Mouse (Mus musculus) hindbrain, postnatal 0 days (tissue): Measurements from ENCODE around the gene Med21. TPM values are rescaled to one million over a fixed set of nuclear protein-coding genes. Genes with fewer than 3 reads are reported as not detected.

Experiments used
- ATAC-seq: fragments of 200-750 bp; cut with Nextera tagmentation; 2 replicates; pipeline ENCODE4 v1.8.0; 2017; ENCODE audit warnings: mild to moderate bottlenecking, moderate TSS enrichment, moderate library complexity
- DNase-seq: peaks from one replicate; pipeline ENCODE4 v3.0.0-alpha.2; 2015; ENCODE audit warnings: low spot score
- H3K27ac ChIP-seq: fragments of 300-500 bp; sonication (generic); 2 replicates; pipeline ENCODE4 v1.5.1; 2014; ENCODE audit warnings: mild to moderate bottlenecking
- H3K27me3 ChIP-seq: fragments of 300-500 bp; sonication (generic); 2 replicates; pipeline ENCODE4 v1.6.1; 2014; ENCODE audit warnings: low read length, mixed read lengths; ENCODE audit not compliant: insufficient read depth
- H3K36me3 ChIP-seq: fragments of 300-500 bp; sonication (generic); 2 replicates; pipeline ENCODE4 v1.6.1; 2014; ENCODE audit warnings: low read length, mixed read lengths; ENCODE audit not compliant: insufficient read depth
- H3K4me1 ChIP-seq: fragments of 300-500 bp; sonication (generic); 2 replicates; pipeline ENCODE4 v1.6.1; 2014; ENCODE audit warnings: antibody characterized with exemption, low read length, mixed read lengths; ENCODE audit not compliant: insufficient read depth
- H3K4me2 ChIP-seq: fragments of 300-500 bp; sonication (generic); 2 replicates; pipeline ENCODE4 v1.6.1; 2014; ENCODE audit warnings: low read depth, mild to moderate bottlenecking, low read length, moderate library complexity, mixed read lengths
- H3K4me3 ChIP-seq: fragments of 300-500 bp; sonication (generic); 2 replicates; pipeline ENCODE4 v1.5.1; 2014; ENCODE audit warnings: low read length
- H3K9ac ChIP-seq: fragments of 300-500 bp; sonication (generic); replicated peaks from 2 replicates; pipeline ENCODE4 v1.6.1; 2014; ENCODE audit warnings: mild to moderate bottlenecking, low read length, moderate library complexity, mixed read lengths
- H3K9me3 ChIP-seq: fragments of 300-500 bp; sonication (generic); 2 replicates; pipeline ENCODE4 v1.6.1; 2016; ENCODE audit warnings: low read length, mixed read lengths
- CTCF ChIP-seq: IDR thresholded peaks from 2 replicates; pipeline ENCODE4 v1.5.1; 2016; ENCODE audit warnings: antibody characterized with exemption, control low read depth, low read depth
- WGBS: fragments of 180-500 bp; shearing (Covaris S2); extraction: QIAGEN DNeasy Blood & Tissue Kit; methylation state at CpG from one replicate; pipeline ENCODE4 v1.1.7; 2014; 5-methylcytosine and 5-hydroxymethylcytosine counted together
- polyA plus RNA-seq: library from polyadenylated mRNA; unstranded; fragments of >200 nt; fragmentation: Nextera tagmentation; extraction: Ambion mirVana; gene quantifications from 2 replicates; pipeline ENCODE4 v1.2.1, GENCODE M21; 2015
- total RNA-seq: library from RNA; depleted of rRNA; stranded (reverse); fragments of >200 nt; gene quantifications from 2 replicates; pipeline ENCODE4 v1.2.3, GENCODE M21; 2014

Gene Med21
- total and polyA plus RNA-seq, 2 experiments from 2014 or later, result 42.3 to 112 TPM

DNA sequence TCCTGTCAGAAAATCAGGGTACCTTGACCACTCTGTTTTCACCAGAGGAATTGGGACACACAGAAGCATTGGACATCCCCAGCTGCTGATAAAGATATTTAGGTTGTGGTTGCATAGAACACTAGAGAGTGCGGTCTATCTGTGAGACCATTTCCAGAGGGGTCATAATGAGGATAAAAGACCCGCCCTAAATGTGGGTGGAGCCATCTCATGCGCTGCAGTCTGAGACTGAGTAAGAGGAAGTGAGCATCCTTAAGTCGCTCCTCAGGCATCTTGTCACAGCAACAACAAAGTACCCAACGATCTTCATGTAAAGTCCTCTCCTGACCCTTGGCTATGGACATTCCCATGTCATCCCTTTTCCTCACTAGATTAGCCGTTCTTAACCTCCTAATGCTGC is 24.5 kb downstream of the Med21 start:
- Histone ChIP-seq H3K9ac (no peak overlapping the region), H3K4me2 (no peak overlapping the region)

DNA sequence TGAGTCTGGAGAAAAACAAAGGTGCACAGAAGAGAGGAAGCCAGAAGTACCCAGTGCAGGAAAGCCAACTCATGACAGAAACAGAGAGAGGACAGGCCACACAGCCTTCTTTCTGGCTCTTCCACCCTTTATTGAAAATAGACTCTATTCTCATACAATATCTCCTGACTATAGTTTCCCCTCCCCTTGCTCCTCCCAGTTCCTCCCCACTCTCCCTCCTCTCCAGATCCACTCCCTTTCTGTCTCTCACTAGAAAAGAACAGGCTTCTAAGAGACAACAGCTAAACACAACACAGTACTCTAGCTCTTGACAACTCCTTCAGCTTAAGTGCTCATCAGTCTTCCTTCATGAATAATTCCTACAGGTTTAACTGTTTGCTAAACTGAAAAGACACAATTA is 26.3 kb downstream of the Med21 start:
- ATAC-seq (no peak), DNase-seq (no peak)
- H3K36me3 ChIP-seq, result no peaks in the 10 kb centered on the region
- no peak overlapping the region for H3K4me2 ChIP-seq
- no peak for TF ChIP-seq CTCF
- H3K4me1 ChIP-seq, result no peaks in the 10 kb centered on the region
- H3K4me3 ChIP-seq, result no peak overlapping the region
- H3K27me3 ChIP-seq, result no peaks in the 10 kb centered on the region
- 0 out of 2 replicates have a peak, but pooled peaks cover 3% of the 10 kb centered on the region for H3K9me3 ChIP-seq
- H3K27ac ChIP-seq, result no peak overlapping the region
- no peak overlapping the region for H3K9ac ChIP-seq

More for the DNA sequence above, 24.5 kb downstream of the Med21 start:
- no peak for DNase-seq
- Histone ChIP-seq H3K4me3 (no peak overlapping the region), H3K4me1 (no peaks in the 10 kb centered on the region), H3K27me3 (no peaks in the 10 kb centered on the region), H3K27ac (no peak overlapping the region), H3K9me3 (0 out of 2 replicates have a peak, but pooled peaks cover 3% of the 10 kb centered on the region), H3K36me3 (no peaks in the 10 kb centered on the region)
- no peak for TF ChIP-seq CTCF
- WGBS, result 81% methylated on average over 6 of the region's 6 CpGs
- no peak for ATAC-seq

DNA sequence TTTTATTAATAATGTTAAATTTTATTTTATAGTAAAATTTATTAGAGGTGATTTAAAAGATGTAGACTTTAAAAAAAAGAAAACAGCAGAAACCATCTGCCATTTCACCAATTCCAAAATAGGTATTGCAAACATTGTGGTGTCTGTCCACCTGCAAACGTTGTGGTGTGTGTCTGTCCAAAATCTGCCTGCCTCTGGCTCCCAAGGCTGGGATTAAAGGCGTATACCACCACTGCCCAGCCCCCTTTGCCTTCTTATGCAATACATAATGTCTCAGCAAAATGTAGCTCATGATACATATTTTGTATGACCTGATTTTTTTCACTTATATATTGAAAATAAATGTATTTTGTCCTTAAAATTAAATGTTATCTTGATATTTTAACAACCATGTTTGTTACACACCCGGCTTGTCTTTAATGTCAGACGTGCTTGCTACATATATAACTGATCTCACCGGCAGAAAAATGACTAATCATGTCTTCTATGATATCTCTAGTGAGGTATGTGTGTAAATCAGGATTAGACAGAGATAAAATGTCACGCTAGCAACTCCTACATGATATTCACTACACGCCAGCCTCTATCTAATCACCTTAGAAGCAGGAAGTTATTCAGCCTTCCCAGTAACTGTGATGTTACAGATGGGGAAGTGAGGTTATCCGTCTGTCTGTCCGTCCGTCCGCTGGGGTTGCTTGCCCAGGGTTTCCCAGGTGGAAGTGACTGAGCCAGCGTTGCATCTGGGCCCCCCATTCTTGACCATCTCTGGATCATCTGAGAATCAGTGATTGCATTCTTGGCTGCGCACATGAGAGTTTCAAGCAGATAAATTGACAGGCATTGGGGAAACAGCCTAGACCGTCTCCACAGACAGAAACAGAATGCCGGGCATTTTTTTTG is 28.9 kb downstream of the Med21 start:
- Histone ChIP-seq H3K27ac (no peak overlapping the region), H3K9me3 (0 out of 2 replicates have a peak, but pooled peaks cover 3% of the 10 kb centered on the region), H3K36me3 (no peaks in the 10 kb centered on the region), H3K27me3 (no peaks in the 10 kb centered on the region), H3K4me1 (no peaks in the 10 kb centered on the region), H3K9ac (no peak overlapping the region), H3K4me2 (no peak overlapping the region), H3K4me3 (no peak overlapping the region)
- DNase-seq (no peak), ATAC-seq (no peak)
- no peak for TF ChIP-seq CTCF
- 89% methylated on average over 15 of the region's 15 CpGs for WGBS

DNA sequence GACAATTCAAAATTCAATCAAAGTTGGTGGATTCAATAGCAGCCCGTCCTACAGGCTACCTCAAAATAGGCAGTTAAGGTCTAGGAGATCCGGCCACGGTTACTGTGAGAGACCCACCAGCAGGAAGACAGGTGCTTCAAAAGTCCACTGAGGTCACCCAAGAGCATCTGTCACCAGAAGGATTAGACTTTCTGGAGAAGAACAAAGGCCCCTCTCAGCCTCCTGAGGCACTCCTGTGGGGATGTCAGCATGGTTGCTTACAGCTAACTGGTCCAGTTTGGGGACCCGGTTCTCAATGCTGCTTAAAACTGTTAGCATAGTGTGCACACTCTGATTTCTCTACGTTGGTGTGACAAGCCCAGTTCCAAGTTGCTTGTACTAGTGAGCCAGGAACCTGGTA is 29.8 kb downstream of the Med21 start:
- H3K4me2 ChIP-seq, result no peak overlapping the region
- 54% methylated on average over 5 of the region's 5 CpGs for WGBS
- no peak for TF ChIP-seq CTCF
- ATAC-seq (no peak), DNase-seq (no peak)
- no peak overlapping the region for H3K9ac ChIP-seq
- H3K27me3 ChIP-seq, result no peaks in the 10 kb centered on the region
- H3K9me3 ChIP-seq, result 0 out of 2 replicates have a peak, but pooled peaks cover 3% of the 10 kb centered on the region
- H3K4me1 ChIP-seq, result no peaks in the 10 kb centered on the region
- H3K4me3 ChIP-seq, result no peak overlapping the region
- H3K36me3 ChIP-seq, result no peaks in the 10 kb centered on the region
- H3K27ac ChIP-seq, result no peak overlapping the region

DNA sequence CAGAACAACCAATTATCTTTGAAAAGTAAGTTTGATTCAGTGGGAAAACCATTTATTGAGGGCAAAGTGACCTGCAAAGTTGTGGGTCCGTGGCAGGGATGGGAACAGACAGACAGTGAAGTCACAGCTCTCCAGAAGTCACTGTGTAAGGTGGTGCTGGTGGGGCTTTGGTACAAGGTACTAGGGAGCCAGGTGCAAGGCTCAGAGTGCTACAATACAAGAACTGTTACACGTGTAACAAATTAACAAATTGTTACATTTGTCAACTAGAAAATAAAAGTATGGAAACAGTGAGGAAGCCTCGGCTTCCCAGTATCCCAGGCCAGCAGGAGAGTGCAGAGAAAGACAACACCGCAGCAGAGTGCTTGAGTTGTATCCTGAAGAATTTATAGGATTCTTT is 31.3 kb downstream of the Med21 start:
- Histone ChIP-seq H3K9me3 (0 out of 2 replicates have a peak, but pooled peaks cover 3% of the 10 kb centered on the region), H3K4me1 (no peaks in the 10 kb centered on the region), H3K9ac (no peak overlapping the region), H3K36me3 (no peaks in the 10 kb centered on the region), H3K27me3 (no peaks in the 10 kb centered on the region), H3K4me3 (no peak overlapping the region), H3K4me2 (no peak overlapping the region), H3K27ac (no peak overlapping the region)
- no peak for TF ChIP-seq CTCF
- WGBS, result 79% methylated on average over 4 of the region's 4 CpGs
- DNase-seq (no peak), ATAC-seq (no peak)

DNA sequence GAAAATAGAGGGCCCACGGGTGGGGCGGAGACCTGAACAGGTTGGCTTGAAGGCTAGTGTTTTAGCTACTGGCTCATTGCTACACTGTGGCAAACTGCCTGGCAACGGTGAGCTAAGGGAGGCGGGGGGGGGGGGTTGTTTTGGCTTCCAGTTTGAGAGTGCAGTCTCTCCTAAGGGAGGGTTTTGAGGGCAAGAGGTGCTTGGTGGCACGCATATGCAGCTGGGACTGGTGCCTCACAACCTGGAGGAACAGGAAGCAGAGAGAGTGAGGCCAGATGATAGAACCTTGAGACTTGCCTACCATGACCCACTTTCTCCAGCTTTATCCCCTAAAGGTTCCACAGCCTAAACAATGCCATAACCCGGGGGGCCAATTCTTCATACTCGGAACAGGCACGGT is 32.1 kb downstream of the Med21 start:
- Histone ChIP-seq H3K27ac (no peak overlapping the region), H3K27me3 (no peaks in the 10 kb centered on the region), H3K4me3 (no peak overlapping the region), H3K4me1 (no peaks in the 10 kb centered on the region), H3K9ac (no peak overlapping the region), H3K4me2 (no peak overlapping the region), H3K36me3 (no peaks in the 10 kb centered on the region), H3K9me3 (0 out of 2 replicates have a peak, but pooled peaks cover 3% of the 10 kb centered on the region)
- ATAC-seq, result no peak
- DNase-seq, result no peak
- WGBS, result 84% methylated on average over 8 of the region's 8 CpGs
- no peak for TF ChIP-seq CTCF
